Mouse (Mus musculus) monocyte, adult 5-6 weeks (primary cell): ENCODE results near the gene Fbxo48. TPM values are rescaled to one million over a fixed set of nuclear protein-coding genes. Genes with fewer than 3 reads are reported as not detected.
A peak's percentile ranks its signal among the peaks of the same experiment; 100 is the strongest.

ENCODE experiments used
- ATAC-seq: fragments of 153-309, 156-312 bp; replicated peaks from 2 replicates; pipeline ENCODE4 v1.8.0; 2017; ENCODE audit warnings: mild to moderate bottlenecking; ENCODE audit not compliant: low TSS enrichment, insufficient number of reproducible peaks, severe bottlenecking, poor library complexity, low FRiP score
- total RNA-seq: library from RNA; stranded (forward); fragments of 200-1000, 200-491, 200-594 nt; gene quantifications from 3 replicates; pipeline ENCODE4 v1.2.3, GENCODE M21; 2017

The Fbxo48 gene
- total RNA-seq, 1 experiment from 2014 or later = 5.6 TPM

DNA sequence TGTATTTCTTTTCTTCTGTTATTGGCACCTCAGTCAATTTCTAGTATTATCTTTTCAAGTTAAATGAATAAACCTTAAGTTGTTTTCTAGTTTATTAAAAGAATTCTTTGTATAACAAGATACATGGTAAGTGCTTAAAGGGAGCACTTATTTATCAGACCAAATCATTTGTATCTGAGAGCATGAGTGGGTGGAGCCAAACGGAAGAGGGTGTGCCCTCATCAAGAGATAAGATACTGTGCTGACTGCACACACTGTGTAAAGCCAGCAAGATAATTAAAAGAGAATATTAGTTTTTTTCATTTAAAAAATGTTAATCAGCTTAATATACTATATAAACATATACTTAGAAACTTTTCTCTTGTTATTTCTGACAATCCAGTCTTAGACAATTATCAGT is 7.3 kb downstream of the Fbxo48 start:
- ATAC-seq = no peak

GRCm38 (mm10) chr11:16967806-16968205 is 16.6 kb downstream of the Fbxo48 start:
- peak; percentile 59; the same call in 1 of the 2 replicates for ATAC-seq

- peak; percentile 36; the same call in 1 of the 2 replicates for ATAC-seq
Measured at GRCm38 (mm10) chr11:16969650-16970049, 18.5 kb downstream of the Fbxo48 start.

DNA sequence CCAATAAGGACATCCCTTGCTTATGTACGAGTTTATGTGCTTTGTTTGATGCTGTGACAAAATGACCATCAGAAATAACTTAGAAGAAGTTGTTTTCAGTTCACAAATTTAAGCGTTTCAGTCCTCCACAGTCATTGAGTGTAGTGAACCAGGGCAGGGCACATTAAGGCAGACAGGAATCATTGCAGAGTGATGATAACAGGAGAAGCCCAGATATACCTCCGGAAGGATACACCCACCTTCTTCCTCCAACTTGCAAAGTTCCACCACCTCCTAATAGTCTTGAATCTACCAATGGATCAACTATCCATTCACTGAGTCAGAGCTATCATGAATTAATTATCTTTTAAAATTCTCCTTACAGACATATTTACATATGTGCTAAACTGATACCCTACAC is 20.9 kb downstream of the Fbxo48 start:
- ATAC-seq = no peak

DNA sequence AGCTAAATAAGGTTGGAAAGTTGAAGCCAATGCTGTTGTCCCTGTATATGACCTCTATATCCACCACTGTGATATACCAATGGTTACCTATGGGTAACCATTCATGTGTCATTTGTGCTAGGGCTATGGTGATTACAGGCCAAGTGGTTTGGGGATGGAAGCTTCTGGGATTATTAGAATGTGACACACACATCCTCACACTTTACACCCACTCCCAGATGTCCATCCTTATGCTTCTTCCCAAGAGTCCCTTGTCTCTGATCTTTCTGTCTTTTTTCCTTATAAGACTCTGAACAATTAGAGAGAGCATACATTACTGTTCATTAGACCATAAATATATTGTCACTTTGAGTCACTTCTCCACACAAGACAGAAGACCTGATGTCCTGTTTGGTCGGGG is 21.9 kb downstream of the Fbxo48 start:
- ATAC-seq = no peak

DNA sequence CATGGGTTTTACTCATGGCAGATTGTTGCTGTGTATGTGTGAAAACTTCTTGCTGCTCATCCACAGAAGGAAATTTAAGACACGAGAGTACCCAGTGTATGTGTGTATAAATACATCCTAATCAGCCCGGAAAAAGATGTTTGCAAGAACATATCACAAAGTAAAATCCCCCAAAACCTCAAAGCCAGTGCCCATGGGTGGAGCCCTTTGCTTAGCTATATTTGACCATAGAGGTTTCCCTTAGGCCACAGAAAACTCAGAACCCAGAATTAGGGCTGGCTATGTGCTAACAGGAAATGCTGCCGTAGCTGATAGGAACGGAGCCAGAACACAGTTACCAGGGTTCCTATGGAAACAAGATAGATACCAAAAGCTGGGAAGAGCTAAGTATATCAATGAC is 25.8 kb downstream of the Fbxo48 start:
- 0 out of 2 replicates have a peak, but pooled peaks have one; percentile 19 for ATAC-seq

DNA sequence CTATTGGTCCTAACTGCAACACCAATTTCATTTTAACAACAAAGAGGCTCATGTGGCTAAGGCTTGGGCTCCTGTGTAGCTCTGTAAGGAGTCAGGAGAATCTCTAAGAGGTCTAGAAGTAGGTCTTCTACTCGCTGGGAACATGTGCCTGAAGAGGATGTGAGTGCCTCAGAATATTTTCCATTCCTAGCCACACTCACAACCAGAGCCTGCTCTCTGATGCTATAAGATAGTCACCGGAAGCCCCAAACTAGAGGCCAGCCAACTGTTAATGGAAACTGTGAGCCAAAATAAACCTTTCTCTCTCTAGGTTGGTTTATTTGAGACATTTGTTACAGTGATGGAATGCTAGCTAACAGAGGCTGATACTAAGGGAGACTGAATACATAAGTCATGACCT is 26.4 kb downstream of the Fbxo48 start:
- peak; percentile 30; the same call in 1 of the 2 replicates for ATAC-seq

GRCm38 (mm10) chr11:16978161-16978707 is 27.1 kb downstream of the Fbxo48 start:
- peak; percentile 71 for ATAC-seq

- ATAC-seq = no peak
Measured at GRCm38 (mm10) chr11:16986550-16987187, 35.5 kb downstream of the Fbxo48 start.

GRCm38 (mm10) chr11:16987745-16988328 is 36.7 kb downstream of the Fbxo48 start:
- ATAC-seq = peak; percentile 86

- no peak for ATAC-seq
Measured at GRCm38 (mm10) chr11:16989885-16990284, 38.7 kb downstream of the Fbxo48 start.

DNA sequence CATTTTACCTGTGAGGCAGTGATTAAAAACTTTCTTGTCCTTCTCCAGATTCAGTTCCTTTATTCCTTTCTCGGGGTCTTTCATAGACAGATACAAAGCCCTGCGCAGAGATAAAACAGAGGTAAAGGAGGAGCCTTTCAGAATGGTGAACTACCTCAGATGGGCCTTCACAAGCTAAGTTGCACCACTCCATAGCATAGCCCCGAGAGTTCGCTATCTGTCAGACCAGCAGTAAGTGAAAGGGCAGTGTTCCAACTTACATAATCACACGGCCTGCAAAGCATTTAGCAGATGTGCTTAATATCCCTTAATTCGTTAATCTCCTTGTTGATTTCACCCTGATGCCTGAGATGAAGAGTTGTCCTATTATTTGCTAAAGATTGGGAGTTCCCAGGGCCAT is 41.7 kb downstream of the Fbxo48 start:
- no peak for ATAC-seq

GRCm38 (mm10) chr11:16996818-16997217 is 45.6 kb downstream of the Fbxo48 start:
- ATAC-seq = peak; percentile 18; the same call in 1 of the 2 replicates

DNA sequence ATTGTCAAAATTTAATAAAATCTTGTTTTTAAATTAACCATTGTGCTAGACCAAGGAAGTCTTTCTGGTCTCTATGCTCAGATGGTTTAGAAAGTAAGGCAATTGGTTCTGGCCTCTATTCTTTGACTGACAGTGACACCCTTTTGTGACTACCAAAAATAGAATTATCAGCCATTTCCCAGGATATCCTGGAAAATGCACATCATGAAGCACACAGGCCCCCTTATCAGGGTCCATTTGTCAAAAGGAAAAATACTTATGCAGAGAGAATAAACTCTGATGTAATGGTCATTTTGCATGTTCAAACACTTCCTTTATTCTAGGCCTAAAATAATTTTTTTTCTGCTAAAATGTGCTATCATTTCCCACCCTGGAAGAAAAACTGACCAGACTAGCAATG is 46.3 kb downstream of the Fbxo48 start:
- no peak for ATAC-seq

GRCm38 (mm10) chr11:16999387-16999786 is 48.2 kb downstream of the Fbxo48 start:
- peak; percentile 52 for ATAC-seq

GRCm38 (mm10) chr11:16999933-17000332 is 48.8 kb downstream of the Fbxo48 start:
- ATAC-seq = no peak

DNA sequence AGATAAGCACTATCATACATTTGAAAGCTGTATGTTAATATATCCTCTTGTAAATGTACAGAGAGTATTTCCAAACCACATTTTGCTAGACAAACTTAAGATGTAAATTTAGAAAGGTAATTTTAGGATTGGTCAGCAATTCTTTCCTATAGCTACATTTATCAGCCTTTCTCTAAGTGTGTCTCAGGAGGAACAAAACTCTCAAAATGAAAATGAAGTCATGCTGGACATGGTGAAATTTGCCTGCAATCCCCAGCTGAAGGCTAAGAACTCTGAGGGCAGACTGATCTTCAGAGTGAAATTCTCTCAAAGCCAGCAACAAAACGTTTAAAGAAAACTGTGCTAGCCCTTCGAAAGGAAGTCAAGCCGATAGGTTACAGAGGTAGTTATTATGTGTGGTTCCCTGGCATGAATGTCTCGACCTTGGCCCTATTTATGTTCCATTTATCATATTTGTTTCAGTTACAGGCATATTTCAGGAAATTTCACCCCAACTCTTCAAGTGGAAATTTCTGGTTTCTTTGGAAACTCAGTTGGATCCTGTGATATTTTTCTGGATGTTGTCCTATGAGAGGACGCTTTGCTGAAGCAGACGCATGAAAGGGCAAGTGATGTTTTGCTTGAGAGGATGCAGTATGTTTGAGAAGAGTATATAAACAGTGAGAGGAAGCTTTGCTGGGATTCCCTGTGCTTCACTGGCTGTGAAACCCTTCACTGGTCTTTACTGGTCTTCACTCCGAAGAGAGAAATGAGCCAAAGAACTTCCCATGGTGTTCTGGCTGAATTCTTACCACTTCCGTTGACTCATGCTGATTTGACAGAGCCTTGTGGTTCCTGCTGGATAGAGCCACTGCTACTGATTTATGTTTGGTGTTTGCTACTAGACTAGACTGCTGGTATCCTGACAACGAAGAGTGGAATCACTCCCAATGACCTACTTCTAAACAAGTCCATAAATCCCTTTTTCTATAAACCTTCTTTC is 49.5 kb downstream of the Fbxo48 start:
- ATAC-seq = no peak; the same call in 1 of the 2 replicates

DNA sequence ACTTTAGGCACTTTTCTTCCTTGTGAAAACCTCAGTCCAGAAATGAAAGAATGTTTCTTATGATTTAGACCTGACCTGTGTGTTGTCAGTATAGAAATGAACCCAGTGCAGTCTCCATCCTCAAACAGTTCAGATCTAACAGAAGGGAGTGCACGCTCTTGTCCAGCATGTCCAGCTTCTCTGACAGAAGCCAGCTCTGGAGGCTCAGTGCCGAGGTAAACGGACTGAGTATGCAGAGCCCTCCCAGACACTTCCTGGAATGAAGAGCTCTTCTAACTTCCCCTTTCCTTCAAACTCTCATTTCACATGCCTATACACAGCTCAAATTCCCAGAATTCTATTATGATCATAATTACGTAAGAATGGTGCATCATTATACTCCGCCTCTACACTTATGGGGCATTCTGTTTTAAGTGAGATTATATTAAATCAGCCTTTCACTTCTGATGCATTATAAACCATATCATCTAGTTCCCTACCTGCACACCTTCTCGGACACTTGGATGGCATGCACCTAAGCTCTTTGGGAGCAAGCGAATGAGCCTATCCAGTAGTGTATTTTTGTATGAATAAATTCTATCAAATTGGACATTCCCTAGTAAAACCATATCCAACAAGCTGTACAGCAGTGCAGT is 51.7 kb downstream of the Fbxo48 start:
- ATAC-seq = peak; percentile 14; the same call in 1 of the 2 replicates

DNA sequence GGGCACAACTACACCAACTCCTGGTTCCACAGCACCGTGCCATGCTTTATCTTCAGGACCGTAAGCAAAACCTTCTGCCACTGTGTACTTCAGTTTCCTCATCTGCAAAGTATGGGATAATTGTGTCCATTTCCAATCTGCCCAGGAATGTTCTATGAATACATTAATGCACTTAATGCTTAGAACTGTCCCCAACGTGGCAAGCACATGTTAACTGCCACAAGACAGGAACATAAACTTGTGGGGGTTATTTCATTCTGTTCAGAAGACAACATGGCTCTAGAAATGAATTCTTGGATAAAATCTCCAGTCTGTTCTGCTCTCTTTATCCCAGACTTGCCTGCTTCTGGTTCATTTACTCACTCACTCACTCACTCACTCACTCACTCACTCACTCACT is 52.6 kb downstream of the Fbxo48 start:
- no peak for ATAC-seq
